Mouse (Mus musculus): ENCODE data around the gene Gm17387.

Gene Gm17387

DNA sequence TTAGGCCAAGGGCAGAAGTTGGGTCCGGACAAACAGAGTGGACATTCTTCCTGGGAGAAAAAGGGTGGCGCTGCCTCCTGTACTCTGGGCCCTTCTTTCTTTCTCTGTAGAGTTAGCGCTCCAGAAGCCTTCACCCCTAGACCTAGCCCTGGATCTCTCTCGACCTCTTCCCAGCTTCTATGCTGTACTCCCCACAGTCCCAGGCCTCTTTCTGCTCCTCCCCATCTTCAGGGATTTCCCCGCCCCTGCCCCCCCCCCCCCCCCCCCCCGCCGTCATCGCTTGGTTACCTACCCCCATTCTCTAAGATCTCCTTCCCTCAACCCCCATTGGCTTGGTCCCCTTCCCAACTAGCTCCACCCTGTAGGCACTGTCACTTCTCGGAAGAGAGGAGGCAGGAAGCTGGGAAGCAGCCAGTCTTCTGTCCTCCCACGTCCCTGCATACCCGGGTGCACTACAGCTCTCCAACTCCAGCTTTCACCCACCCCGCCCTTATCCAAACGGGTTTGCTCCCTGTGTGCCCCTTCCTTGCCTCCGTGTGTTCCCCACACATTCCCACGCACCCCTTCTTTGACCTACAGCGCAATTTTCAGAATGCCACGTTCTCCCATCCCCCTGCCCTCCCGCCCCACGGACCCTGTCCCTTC, 18.8 kb downstream of the Gm17387 start:
- no peak for DNase-seq (ENCODE audit: low read depth, low spot score)

DNA sequence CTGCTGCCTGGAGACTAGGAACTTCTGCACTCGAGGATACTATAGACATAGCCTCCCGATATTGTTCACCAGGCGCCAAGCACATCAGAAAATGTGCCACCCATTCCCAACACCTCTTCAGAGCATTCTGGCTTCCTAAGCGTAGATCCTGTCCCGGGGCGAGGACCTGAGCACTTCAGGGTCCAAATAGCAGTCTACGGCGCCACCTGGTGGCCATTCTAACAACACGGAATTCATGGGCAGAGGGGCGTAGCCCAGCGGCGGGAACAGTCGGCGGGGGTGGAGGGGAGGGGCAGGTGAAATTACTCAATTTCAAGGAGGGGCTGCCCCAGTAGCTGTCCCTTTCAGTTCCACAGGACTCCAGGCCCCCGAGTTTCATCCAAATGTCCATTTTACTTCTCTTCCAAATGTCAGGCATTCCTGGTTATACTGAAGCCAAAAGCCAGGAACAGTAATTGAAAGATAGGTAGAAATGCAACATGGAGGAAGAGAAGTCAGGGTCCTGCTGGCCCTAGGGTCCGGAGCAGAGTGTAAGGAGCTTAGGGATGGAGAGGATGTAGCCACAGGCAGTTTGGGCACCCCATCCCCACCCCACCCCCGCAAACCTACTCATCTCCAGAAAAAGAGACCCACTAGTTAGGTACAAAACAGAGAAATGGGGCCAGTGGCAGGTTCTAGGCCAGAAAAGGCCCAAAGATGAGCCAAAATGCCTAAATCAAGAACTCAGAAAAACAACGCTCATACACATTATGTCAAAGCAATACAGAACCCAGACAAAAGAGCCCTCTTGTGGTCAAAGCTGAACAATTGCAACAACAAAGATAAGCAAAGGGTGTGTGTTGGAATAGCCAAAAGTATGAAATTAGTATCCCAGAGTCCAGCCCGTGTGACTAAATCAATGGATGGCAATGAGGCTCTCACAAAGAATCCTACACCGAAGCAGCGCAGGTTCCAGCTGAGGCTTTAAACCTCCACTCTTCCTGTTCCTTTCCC, 19.6 kb downstream of the Gm17387 start:
- peak; percentile 81 for DNase-seq (ENCODE audit: low read depth, low spot score)

DNA sequence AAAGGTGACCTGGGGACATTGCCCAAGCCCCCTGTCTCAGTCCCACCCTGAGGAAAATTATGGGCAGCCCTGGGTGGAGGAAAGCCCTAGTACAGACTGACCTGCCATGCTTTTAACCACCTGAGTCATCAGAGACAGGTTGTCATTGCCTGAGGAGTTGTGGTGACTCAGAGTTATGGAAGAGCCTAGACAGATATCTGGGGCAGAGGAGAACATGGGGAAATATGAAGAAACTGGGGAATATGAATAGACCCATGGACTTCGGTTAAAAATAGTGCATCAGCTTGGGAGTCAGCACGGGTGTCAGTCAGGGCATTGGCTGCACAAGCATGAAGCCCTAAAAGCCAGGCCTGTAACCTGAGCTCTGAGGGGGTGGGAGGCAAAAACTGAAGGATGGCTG, 20.4 kb downstream of the Gm17387 start:
- no peak for DNase-seq (ENCODE audit: low read depth, low spot score)

DNA sequence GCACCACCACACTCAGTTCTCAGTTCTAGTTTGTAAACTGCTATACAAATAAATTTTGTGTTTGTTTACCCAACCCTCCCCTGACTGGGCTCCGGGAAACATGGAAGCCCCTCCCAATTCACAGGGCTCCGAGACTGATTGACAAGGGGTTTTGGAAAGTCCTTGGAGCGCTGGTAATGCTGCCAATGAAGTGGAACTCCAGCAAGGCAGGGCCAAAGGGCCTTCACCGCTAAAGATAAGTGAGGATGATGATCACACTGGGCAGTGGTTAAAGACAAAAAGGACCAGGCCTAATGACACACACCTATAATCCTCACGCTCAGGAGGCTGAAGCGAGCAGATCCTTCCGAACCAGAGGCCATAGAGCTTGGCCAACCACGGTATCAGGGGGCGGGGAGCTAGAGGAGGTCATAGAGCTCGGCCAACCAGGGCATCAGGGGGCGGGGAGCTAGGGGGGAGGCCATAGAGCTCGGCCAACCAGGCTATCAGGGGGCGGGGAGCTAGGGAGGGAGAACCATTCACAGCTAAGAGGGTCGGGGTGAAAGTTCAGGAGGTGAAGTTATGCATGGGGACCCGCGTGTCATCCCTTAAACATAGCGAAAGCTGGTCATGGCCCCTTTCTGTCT, 22.2 kb downstream of the Gm17387 start:
- no peak for DNase-seq (ENCODE audit: low read depth, low spot score)

DNA sequence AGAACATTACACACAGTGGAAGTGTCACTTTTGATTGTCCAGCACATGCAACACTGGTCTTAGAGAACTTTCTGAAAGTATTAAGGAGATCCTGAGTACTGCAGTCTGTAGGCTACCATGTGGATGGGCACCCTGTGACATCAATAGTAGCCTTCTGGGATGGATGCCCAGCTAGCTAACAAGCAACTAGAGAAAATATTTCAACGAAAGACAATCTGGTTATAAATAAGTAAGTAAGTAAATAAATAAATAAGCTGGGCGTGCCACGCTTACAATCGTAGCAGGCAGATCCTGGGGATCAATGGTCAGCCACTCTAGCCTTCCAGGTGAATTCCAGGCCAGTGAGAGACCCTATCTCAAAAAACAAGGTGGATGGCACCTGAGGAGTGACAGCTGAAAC, 23.1 kb downstream of the Gm17387 start:
- DNase-seq (ENCODE audit: low read depth, low spot score) = no peak

DNA sequence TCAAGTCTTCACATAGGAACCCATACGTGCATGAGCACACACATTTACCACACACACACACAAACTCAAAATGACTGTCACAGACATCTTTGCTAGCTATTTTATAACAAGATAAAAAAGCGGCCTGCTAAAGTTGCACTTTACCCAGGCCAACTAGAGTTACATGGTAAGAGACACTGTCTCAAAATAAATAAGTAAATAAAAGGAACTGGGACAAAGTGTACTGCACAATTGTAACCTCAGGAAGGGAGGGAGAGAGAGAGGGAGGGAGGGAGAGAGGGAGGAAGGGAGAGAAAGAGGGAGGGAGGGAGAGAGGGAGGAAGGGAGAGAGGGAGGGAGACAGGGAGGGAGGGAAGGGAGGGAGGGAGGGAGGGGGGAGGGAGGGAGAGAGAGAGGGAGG, 23.5 kb downstream of the Gm17387 start:
- DNase-seq (ENCODE audit: low read depth, low spot score) = no peak

DNA sequence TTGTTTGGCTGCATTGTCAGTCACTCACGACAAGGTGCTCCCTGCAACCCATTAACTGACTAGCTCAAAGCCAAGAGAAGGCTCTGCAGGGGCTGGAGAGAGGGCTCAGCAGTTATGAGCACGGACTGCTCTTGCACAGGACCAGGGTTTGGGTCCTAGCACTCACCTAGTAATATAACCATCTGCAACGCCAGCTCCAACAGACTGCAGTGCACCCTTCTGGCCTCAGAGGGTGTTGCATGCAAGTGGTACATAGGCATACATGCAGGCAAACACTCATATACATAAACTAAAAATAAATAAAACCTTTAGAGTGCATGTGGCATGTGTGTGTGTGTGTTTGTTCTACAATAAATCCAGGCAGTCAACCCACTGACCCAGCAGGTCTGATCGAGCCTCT, 26.9 kb downstream of the Gm17387 start:
- DNase-seq (ENCODE audit: low read depth, low spot score) = no peak

DNA sequence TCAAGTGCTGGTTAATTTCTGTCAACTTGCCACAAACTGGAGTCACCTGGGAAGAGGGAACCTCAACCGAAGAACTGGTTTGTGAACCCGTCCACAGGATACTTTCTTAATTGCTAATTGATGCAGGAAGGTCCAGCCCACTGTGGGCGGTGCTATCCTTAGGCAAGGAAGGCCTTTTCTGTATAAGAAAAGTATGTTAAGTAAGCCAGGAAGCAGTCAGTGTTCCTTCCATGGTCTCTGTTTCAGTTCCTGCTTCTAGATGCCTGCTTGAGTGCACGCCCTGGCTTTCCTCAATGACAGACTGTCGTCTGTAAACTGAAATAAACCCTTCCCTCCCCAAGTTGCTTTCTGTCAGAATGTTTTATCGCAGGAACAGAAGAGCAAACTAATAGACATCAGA, 28.0 kb downstream of the Gm17387 start:
- no peak for DNase-seq (ENCODE audit: low read depth, low spot score)

DNA sequence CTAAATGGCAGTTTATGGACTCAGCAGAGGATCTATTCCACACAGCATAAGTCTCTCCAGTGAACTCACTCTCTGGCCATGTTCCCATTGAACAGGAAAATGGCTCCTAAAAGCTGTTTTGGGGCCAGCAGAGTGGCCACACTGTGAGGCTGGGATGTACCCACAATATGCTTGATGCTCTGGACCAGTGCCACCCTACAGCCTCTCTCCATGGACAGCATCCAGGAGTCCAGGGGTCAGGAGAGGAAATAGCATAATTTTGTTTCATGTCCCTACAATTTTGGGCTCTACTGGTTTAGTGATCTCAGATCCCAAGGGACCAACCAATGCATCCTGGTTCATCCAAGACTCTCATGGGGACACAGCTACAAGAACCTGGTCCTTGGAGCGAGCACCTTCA, 28.6 kb downstream of the Gm17387 start:
- DNase-seq (ENCODE audit: low read depth, low spot score) = no peak

DNA sequence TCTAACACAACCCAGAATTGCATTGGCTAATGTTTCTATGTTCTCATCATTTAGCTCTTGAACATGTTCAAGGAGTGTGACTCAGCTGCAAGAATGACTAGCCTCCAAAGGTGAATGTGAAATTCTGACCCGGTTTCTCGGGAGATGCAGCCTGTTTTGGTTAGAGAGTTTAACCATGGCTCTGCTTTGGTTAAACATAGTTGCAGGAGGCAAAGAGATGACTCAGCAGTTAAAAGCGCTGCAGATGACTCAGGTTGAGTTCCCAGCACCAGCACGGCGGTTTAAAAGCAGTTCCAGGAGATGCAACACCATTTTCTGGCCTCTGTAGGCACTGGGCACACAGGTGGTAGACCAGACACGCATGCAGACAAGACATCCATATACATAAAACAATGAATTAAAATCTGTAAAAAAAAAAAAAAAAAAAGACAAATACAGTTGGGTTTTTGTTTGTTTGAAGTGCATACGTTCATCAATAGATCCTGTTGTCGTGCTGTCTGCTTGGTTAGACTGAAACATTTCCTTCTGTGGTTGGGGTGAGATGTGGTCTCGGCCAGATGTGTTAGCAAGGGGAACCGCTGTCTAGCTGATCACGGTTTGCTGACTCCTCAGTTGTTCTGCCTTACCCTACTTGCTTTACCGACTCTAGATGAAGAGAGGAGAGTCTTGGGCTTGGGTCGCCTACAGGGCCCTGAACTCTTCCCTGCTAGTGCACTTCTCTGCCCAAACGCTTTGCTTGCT, 29.8 kb downstream of the Gm17387 start:
- DNase-seq (ENCODE audit: low read depth, low spot score) = no peak

DNA sequence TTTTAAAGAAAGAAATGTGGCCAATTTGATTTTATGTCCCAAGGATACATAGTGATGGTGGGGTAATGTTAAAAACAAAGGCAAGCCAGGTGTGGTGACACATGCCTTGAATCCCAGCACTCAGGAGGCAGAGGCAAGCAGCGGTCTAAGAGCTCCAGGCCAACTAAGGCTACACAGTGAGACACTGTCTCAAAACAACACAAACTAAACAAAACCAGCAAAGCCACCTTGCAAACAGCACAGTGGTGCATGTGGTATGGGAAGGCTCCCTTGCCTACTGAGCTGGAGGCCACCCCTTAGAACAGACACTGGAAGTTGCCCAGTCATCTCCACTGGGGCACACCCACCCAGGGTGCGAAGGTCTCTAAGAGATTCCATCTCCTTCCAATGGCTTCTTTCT, 31.0 kb downstream of the Gm17387 start:
- no peak for DNase-seq (ENCODE audit: low read depth, low spot score)

DNA sequence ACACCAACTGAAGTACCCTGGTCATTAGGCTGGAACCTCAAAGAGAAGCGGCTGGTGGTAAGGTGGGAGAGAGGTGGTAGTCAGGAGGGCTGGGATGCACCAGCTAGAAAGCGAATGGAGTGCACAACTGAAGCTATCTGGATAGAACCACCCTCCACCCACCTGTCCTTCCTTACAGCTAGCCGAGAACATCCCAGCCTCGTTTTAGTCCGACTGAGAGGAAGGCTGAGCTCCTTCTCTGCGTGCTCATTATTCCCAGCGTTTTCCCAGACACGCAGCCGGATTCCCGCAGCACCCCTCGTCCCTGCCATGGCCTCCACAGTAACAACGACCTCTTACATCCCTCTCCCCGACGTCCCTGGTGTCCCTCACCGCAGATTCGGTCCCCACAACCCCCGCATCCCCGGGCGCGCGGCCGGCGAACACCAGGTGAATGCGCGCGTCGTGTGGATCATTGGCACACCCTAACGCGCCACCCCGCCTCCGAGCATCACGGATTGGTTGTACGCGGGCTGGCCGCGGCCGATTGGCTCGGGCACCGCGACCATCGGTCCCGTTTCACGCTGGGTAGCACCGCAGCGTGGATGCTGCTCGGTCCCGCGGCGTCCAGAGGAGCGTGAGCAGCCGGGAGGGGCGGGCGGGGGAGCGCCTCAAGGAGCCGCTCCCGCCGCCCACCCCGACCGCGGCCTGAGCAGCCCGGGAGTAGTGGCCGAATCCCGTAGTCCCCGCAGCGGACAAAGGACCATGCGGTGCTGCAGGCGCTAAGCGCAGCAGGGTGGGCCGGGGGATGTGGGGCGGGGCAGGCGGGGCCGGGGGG, 31.7 kb downstream of the Gm17387 start, which contains the start of gene B4galnt4:
Gene B4galnt4 (plus strand): TSS at position 679 of the 817 bp plus-strand sequence.
- peak; percentile 72 for DNase-seq (ENCODE audit: low read depth, low spot score)

DNA sequence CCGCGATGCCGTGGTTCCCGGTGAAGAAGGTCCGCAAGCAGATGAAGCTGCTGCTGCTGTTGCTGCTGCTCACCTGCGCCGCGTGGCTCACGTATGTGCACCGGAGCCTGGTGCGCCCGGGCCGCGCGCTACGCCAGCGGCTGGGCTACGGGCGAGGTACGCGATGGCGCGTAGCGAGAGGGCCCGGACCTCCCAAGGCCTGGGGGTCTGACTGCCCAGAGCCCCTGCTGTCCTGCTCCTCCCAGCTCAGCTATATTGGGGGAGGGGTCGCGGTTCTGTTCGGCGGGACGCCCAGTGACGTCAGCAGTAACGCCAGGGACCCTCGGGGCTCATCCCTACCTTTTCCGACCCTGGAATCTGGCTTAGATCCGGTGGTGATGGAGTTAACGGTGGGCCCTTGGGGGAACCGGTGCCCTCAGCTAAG, 32.4 kb downstream of the Gm17387 start:
- DNase-seq (ENCODE audit: low read depth, low spot score) = no peak

DNA sequence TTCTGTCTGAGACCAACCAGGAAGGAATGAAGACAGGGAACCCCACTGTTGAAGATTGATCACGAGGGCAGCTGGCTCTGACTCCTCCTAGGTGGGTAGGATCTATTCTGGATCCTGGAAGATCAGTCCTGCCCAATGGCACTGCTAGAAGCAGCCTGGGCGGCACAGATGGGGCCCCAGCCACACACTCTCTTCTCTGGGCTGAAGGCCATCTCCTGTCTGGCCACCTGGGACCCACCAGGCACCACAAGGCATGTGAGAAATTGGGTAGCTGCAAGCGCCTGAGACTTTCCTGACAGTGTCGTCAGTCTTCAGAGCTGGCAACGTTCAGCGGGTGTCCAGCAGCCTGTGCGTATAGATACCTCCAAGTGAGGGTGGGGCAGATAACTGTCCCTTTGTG, 33.6 kb downstream of the Gm17387 start:
- DNase-seq (ENCODE audit: low read depth, low spot score) = no peak

DNA sequence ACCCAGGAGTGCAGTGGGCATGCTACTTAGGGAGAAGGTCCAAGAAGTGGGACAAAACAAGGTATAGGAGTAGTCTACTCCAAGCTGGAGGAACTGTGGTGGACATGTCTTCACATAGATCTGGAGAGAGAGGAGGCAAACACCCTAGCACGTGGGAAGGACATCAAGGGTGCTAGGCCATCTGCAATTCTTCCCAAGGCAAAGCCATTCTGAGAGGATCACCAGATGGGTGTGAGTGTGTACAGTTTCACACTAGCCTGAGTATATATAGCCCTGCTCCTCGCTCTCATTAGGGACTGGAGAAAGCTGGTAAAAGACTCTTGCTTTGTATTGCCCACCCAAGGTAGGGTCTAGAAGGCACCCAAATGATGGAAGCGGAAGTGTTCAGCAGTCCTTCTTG, 34.4 kb downstream of the Gm17387 start:
- DNase-seq (ENCODE audit: low read depth, low spot score) = no peak

DNA sequence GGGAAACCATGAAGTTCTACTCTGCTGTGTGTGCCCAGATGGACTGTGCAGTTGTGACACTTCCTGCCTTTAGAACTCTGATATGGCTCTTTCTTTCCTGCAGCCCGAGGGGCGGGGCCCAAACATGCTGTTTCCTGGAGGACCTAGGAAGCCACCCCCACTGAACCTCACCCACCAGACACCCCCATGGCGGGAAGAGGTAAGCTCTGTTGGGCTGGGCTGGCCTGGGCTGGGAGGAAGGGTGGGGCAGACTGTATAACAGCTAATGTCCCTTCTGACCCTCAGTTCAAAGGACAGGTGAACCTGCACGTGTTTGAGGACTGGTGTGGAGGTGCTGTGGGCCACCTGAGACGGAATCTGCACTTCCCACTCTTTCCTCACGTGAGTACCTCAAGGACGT, 35.2 kb downstream of the Gm17387 start:
- DNase-seq (ENCODE audit: low read depth, low spot score) = no peak

DNA sequence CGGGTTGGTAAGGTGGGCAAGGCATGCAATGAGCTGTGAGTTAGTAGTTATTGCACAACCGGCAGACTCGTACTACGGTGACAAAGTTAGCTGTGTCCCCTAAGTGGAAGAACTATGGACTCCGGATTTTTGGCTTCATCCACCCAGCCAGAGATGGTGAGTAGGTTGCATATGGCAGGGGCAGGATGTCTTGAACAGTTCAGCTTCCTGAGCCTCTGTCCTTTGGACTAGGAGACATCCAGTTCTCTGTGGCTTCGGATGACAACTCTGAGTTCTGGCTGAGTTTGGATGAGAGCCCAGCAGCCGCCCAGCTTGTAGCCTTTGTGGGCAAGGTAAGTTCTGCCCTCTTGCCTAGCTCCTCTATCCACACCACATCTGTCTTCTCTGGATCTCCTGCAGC, 35.6 kb downstream of the Gm17387 start:
- DNase-seq (ENCODE audit: low read depth, low spot score) = no peak

DNA sequence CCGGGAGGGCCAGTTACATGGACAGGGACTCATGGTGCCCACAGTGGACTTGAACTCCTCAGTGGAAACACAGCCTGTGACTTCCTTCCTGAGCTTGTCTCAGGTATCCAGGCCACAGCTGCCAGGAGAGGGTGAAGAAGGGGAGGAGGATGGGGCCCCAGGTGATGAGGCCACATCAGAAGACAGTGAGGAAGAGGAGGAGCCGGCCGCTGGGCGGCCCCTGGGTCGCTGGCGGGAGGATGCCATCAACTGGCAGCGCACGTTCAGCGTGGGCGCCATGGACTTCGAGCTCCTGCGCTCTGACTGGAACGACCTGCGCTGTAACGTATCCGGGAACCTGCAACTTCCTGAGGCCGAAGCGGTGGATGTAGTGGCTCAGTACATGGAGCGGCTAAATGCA, 39.4 kb downstream of the Gm17387 start:
- no peak for DNase-seq (ENCODE audit: low read depth, low spot score)

DNA sequence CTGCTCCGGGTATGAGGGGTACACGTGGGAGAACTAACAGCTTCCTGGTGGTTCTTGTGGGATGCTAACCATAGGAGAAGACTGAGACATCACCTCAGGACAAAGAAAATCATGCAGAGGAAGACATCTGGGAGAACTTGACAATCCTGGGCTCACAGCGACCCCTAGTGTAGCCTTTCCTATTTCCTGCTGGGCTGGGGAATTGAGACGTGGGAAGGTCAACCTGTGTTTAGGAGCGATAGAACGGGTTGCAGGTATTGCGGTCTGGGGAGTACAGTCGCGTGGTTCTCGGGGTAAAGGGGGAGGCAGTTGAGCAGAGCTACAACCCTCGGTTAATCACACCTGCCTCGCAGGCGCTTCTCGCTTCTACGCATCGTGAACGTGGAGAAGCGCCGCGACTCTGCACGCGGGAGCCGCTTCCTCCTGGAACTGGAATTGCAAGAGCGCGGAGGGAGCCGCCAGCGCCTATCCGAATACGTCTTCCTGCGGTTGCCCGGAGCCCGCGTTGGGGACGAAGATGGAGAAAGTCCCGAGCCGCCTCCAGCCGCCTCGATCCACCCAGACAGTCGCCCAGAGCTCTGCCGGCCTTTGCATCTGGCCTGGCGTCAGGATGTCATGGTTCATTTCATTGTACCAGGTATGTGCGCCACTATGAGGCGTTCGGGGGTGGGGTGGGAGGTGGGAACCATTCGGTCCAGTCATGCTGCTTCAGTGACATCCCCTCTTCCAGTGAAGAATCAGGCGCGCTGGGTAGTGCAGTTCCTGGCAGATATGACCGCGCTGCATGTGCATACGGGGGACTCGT, 41.3 kb downstream of the Gm17387 start:
- DNase-seq (ENCODE audit: low read depth, low spot score) = peak; percentile 66
